In genomic region chr3:70288590-70289388, GRCm38 (mm10) we compare ENCODE assay signal across 28 mouse cellular contexts.
DNase-seq lines count a peak whose midpoint lies in the region; ATAC-seq and TF ChIP-seq lines count a peak whose summit lies in the region.
"Had no signal": no experiment of that assay in that cellular context is flagged by ENCODE, and none has a peak within 500 bp of the region (broad histone marks: within the 10 kb centered on the region; RNA-seq: fewer than 3 reads in every experiment).

No protein-coding gene starts in this region.

- no peaks in the 10 kb centered on the region for H3K79me2 ChIP-seq in heart, adult 2 months (replicated peaks; ENCODE audit: control insufficient read depth, insufficient read depth, low read length)

- TF ChIP-seq EP300 in heart, adult 2 months (IDR thresholded peaks at IDR 0.05; ENCODE audit: insufficient read depth, low read depth, low read length) = no peak

- H3K36me3 ChIP-seq in forebrain, embryonic 14.5 days (ENCODE audit: control insufficient read depth, insufficient read depth, low read length) = no peaks in the 10 kb centered on the region
- no peaks in the 10 kb centered on the region for H3K36me3 ChIP-seq in forebrain, embryonic 16.5 days (ENCODE audit: control insufficient read depth, insufficient read depth)
- H3K36me3 ChIP-seq in limb, embryonic 12.5 days = no peaks in the 10 kb centered on the region
- no peaks in the 10 kb centered on the region for H3K36me3 ChIP-seq in heart, adult 2 months (ENCODE audit: control insufficient read depth, insufficient read depth, low read length)
- H3K36me3 ChIP-seq: intestine, embryonic 15.5 days; liver, embryonic 15.5 days; lung, embryonic 15.5 days had no signal

- no peak overlapping the region for H3K9ac ChIP-seq in forebrain, embryonic 14.5 days (ENCODE audit: low read length)
- no peak overlapping the region for H3K9ac ChIP-seq in forebrain, embryonic 16.5 days (replicated peaks; ENCODE audit: low read depth, low read length)
- H3K9ac ChIP-seq in limb, embryonic 12.5 days (replicated peaks) = no peak overlapping the region
- H3K9ac ChIP-seq in heart, adult 2 months (ENCODE audit: low read depth, low read length) = no peak overlapping the region
- H3K9ac ChIP-seq: forebrain, postnatal 0 days; hindbrain, embryonic 14.5 days; intestine, embryonic 15.5 days; liver, embryonic 15.5 days; lung, embryonic 15.5 days had no signal

- H3K9me3 ChIP-seq in forebrain, embryonic 14.5 days (replicated peaks; ENCODE audit: control insufficient read depth, low read length) = no peaks in the 10 kb centered on the region
- no peaks in the 10 kb centered on the region for H3K9me3 ChIP-seq in forebrain, embryonic 16.5 days (ENCODE audit: control insufficient read depth, low read length)
- no peaks in the 10 kb centered on the region for H3K9me3 ChIP-seq in limb, embryonic 12.5 days
- H3K9me3 ChIP-seq: intestine, embryonic 15.5 days; liver, embryonic 15.5 days; lung, embryonic 15.5 days; megakaryocyte, embryonic 14.5 days had no signal

- WGBS in forebrain, embryonic 14.5 days = 60% methylated on average over 7 of the region's 7 CpGs
- 47% methylated on average over 7 of the region's 7 CpGs for WGBS in forebrain, embryonic 16.5 days
- WGBS in limb, embryonic 12.5 days = 44% methylated on average over 7 of the region's 7 CpGs
- 73% methylated on average over 7 of the region's 7 CpGs for WGBS in heart, adult 2 months

- no peak overlapping the region for H3K4me3 ChIP-seq in forebrain, embryonic 14.5 days (ENCODE audit: low read depth, low read length)
- H3K4me3 ChIP-seq in forebrain, embryonic 16.5 days (replicated peaks; ENCODE audit: low read length) = no peak overlapping the region
- H3K4me3 ChIP-seq in limb, embryonic 12.5 days (replicated peaks) = no peak overlapping the region
- no peak overlapping the region for H3K4me3 ChIP-seq in heart, adult 2 months
- H3K4me3 ChIP-seq: erythroblast, embryonic 14.5 days; intestine, embryonic 15.5 days; layer of hippocampus, adult 2 months; liver, embryonic 15.5 days; lung, embryonic 15.5 days; megakaryocyte, embryonic 14.5 days had no signal

- no peaks in the 10 kb centered on the region for H3K4me1 ChIP-seq in forebrain, embryonic 14.5 days (ENCODE audit: control insufficient read depth, insufficient read depth, low read length)
- H3K4me1 ChIP-seq in forebrain, embryonic 16.5 days (replicated peaks; ENCODE audit: control insufficient read depth, insufficient read depth, low read length) = no peaks in the 10 kb centered on the region
- peaks cover 11% of the 10 kb centered on the region; the same call in 1 of the 2 replicates for H3K4me1 ChIP-seq in limb, embryonic 12.5 days (replicated peaks)
- H3K4me1 ChIP-seq in heart, adult 2 months (ENCODE audit: control insufficient read depth, insufficient read depth, low read length) = no peaks in the 10 kb centered on the region
- H3K4me1 ChIP-seq: intestine, embryonic 15.5 days; liver, embryonic 15.5 days; lung, embryonic 15.5 days; megakaryocyte, embryonic 14.5 days had no signal

- no peak for ATAC-seq in forebrain, embryonic 14.5 days
- ATAC-seq in forebrain, embryonic 16.5 days = no peak
- peak; percentile 86 for ATAC-seq in limb, embryonic 12.5 days (ENCODE audit: insufficient number of reproducible peaks, insufficient read depth, low FRiP score, low TSS enrichment, low read depth)
- ATAC-seq: forebrain, postnatal 0 days; intestine, embryonic 15.5 days had no signal

- DNase-seq in forebrain, embryonic 14.5 days (ENCODE audit: low spot score) = peak; percentile 19
- peak; percentile 35 for DNase-seq in brain, embryonic 14.5 days (ENCODE audit: low read depth)
- peak; percentile 14 for DNase-seq in embryo, embryonic 11.5 days (ENCODE audit: low read depth, low spot score)
- no peak for DNase-seq in kidney, postnatal 25 days
- DNase-seq in thymus, postnatal 14 days = no peak
- no peak for DNase-seq in heart, adult 2 months
- DNase-seq: adrenal gland, postnatal 25 days; cerebellum, adult 11 months; cerebellum, postnatal 10 days; forebrain, postnatal 0 days; gastrocnemius, postnatal 25 days; heart, adult 18-20 months; heart, postnatal 36 days; kidney, adult 8-10 months; kidney, postnatal 10 days; liver; lung, postnatal 36 days; thymus, adult 2 months had no signal

- TF ChIP-seq CTCF in brain, embryonic 14.5 days (IDR thresholded peaks at IDR 0.05; ENCODE audit: borderline replicate concordance, extremely low read depth, insufficient read depth, insufficient read length) = no peak
- no peak for TF ChIP-seq CTCF in heart, adult 2 months (IDR thresholded peaks at IDR 0.05)

- H3K27ac ChIP-seq in forebrain, embryonic 14.5 days (ENCODE audit: low read depth, low read length) = no peak overlapping the region
- no peak overlapping the region for H3K27ac ChIP-seq in forebrain, embryonic 16.5 days (ENCODE audit: low read length)
- no peak overlapping the region for H3K27ac ChIP-seq in limb, embryonic 12.5 days
- no peak overlapping the region for H3K27ac ChIP-seq in heart, adult 2 months
- H3K27ac ChIP-seq: hindbrain, embryonic 14.5 days; intestine, embryonic 15.5 days; layer of hippocampus, adult 2 months; liver, embryonic 15.5 days; lung, embryonic 15.5 days; stomach, postnatal 0 days had no signal

- H3K4me2 ChIP-seq in forebrain, embryonic 14.5 days (ENCODE audit: low read length) = no peak overlapping the region
- no peak overlapping the region for H3K4me2 ChIP-seq in forebrain, embryonic 16.5 days (ENCODE audit: low read length)
- no peak overlapping the region for H3K4me2 ChIP-seq in limb, embryonic 12.5 days
- H3K4me2 ChIP-seq: hindbrain, embryonic 14.5 days; intestine, embryonic 15.5 days; liver, embryonic 15.5 days; lung, embryonic 15.5 days had no signal

- H3K27me3 ChIP-seq in forebrain, embryonic 14.5 days (replicated peaks; ENCODE audit: control insufficient read depth, insufficient read depth, low read length) = no peaks in the 10 kb centered on the region
- no peaks in the 10 kb centered on the region for H3K27me3 ChIP-seq in forebrain, embryonic 16.5 days (replicated peaks; ENCODE audit: control insufficient read depth, insufficient read depth, low read length)
- H3K27me3 ChIP-seq in limb, embryonic 12.5 days = no peaks in the 10 kb centered on the region; the same call in 1 of the 2 replicates
- H3K27me3 ChIP-seq in heart, adult 2 months (ENCODE audit: control insufficient read depth, insufficient read depth, low read length) = no peaks in the 10 kb centered on the region
- H3K27me3 ChIP-seq: intestine, embryonic 15.5 days; liver, embryonic 15.5 days; lung, embryonic 15.5 days; megakaryocyte, embryonic 14.5 days had no signal

- intact Hi-C loops in heart, adult 2 months (cut with DNase I) = no loop called here

- TF ChIP-seq POLR2A in brain, embryonic 14.5 days (IDR thresholded peaks at IDR 0.05; ENCODE audit: borderline replicate concordance, extremely low read depth, insufficient read depth, insufficient read length, poor library complexity, severe bottlenecking) = no peak
- no peak for TF ChIP-seq POLR2A in heart, adult 2 months (IDR thresholded peaks at IDR 0.05; ENCODE audit: insufficient read depth, low read depth, low read length)

Comparison
In these comparisons a context has a peak if more than half of its experiments do, and no peak if none do; other contexts are left out.
1. DNase-seq: peak in forebrain, embryonic 14.5 days (single experiment), brain, embryonic 14.5 days (single experiment) and embryo, embryonic 11.5 days (single experiment); none in kidney, postnatal 25 days (0 of 2), thymus, postnatal 14 days (single experiment) and heart, adult 2 months (0 of 2).